Mouse (Mus musculus) testis, adult 2 months (tissue): Measurements from ENCODE around the gene Fstl4. TPM values are rescaled to one million over a fixed set of nuclear protein-coding genes. Genes with fewer than 3 reads are reported as not detected.

Experiments used
- H3K27ac ChIP-seq: fragments of 200-500 bp; 2 replicates; pipeline ENCODE4 v1.5.1; 2012; ENCODE audit warnings: low read depth, low read length; ENCODE audit not compliant: control insufficient read depth, insufficient read depth
- H3K27me3 ChIP-seq: fragments of 200-500 bp; 2 replicates; pipeline ENCODE4 v1.6.1; 2012; ENCODE audit warnings: mild to moderate bottlenecking, low read length, moderate library complexity; ENCODE audit not compliant: control insufficient read depth, insufficient read depth
- H3K36me3 ChIP-seq: fragments of 200-500 bp; 2 replicates; pipeline ENCODE4 v1.6.1; 2012; ENCODE audit warnings: mild to moderate bottlenecking, low read length; ENCODE audit not compliant: control insufficient read depth, insufficient read depth
- H3K4me1 ChIP-seq: fragments of 200-500 bp; 2 replicates; pipeline ENCODE4 v1.6.1; 2012; ENCODE audit warnings: low read length; ENCODE audit not compliant: control insufficient read depth, insufficient read depth
- H3K4me3 ChIP-seq: fragments of 200-500 bp; 2 replicates; pipeline ENCODE4 v1.5.1; 2012; ENCODE audit warnings: low read depth, mild to moderate bottlenecking, low read length, moderate library complexity, mixed read lengths; ENCODE audit not compliant: control insufficient read depth
- CTCF ChIP-seq: fragments of 200-500 bp; IDR thresholded peaks from 2 replicates; pipeline ENCODE4 v1.5.1; 2012; ENCODE audit warnings: low read depth, mild to moderate bottlenecking, inconsistent platforms, low read length, moderate library complexity; ENCODE audit not compliant: control insufficient read depth, insufficient read depth, insufficient replicate concordance
- POLR2A ChIP-seq: fragments of 200-500 bp; IDR thresholded peaks from 2 replicates; pipeline ENCODE4 v1.6.1; 2012; ENCODE audit warnings: low read depth, mild to moderate bottlenecking, inconsistent platforms, low read length, moderate library complexity; ENCODE audit not compliant: control insufficient read depth
- polyA plus RNA-seq: library from polyadenylated mRNA; depleted of rRNA; stranded (reverse); fragments of >200 nt; gene quantifications from 2 replicates; pipeline ENCODE4 v1.2.3, GENCODE M21; 2012

The Fstl4 gene
- polyA plus RNA-seq, 1 experiment, result 0.22 TPM

GRCm38 (mm10) chr11:53032336-53032735 lies 267.9 kb downstream of the Fstl4 start:
- Histone ChIP-seq H3K27ac (no peak overlapping the region), H3K27me3 (no peaks in the 10 kb centered on the region), H3K36me3 (no peaks in the 10 kb centered on the region), H3K4me1 (no peaks in the 10 kb centered on the region), H3K4me3 (no peak overlapping the region)
- no peak for TF ChIP-seq POLR2A
- TF ChIP-seq CTCF, result peak; percentile 96

DNA sequence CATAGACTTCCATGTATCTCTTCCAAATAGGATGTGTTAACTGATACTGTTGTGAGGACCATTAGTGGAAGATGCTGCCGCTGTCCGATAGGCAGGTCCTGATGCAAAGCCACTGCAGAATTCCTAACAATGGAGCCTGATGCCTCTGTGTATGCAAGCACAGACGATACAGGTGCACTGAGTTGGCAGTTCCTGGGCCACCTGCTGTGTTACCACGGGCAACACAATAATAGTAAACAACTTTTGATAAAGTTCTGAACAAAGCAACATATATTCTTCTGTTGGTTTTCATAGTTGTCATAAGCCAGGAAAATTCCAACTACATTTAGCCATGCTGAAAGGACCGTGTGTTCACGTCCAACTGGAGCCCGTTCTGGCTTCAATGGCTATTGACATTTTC lies 271.0 kb downstream of the Fstl4 start:
- no peak for TF ChIP-seq CTCF
- no peak for TF ChIP-seq POLR2A
- Histone ChIP-seq H3K4me1 (no peaks in the 10 kb centered on the region), H3K27me3 (no peaks in the 10 kb centered on the region), H3K4me3 (no peak overlapping the region), H3K27ac (no peak overlapping the region), H3K36me3 (no peaks in the 10 kb centered on the region)

GRCm38 (mm10) chr11:53046850-53047249 lies 282.4 kb downstream of the Fstl4 start:
- Histone ChIP-seq H3K36me3 (no peaks in the 10 kb centered on the region), H3K4me3 (no peak overlapping the region), H3K27me3 (no peaks in the 10 kb centered on the region), H3K4me1 (no peaks in the 10 kb centered on the region), H3K27ac (no peak overlapping the region)
- no peak for TF ChIP-seq POLR2A
- no peak for TF ChIP-seq CTCF

DNA sequence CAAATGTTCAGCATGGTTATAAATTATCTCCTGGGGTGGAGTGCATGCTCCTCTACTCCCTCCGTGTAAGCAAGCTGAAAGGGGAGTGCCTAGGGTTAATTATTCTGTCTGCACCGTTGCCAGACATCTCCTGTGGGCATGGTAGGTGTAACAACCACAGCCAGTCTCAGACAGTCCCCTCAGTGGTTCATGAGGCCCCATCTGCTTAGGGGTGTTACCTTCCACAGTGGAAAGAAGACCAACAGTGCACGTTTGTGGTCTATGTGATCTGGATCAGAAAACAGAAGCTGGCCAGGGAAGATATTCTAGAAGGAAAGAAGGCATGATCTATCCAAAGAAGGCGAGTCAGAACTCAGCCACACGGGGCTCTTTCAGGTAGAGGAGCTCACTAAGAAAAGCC lies 289.7 kb downstream of the Fstl4 start:
- Histone ChIP-seq H3K27me3 (no peaks in the 10 kb centered on the region), H3K4me3 (no peak overlapping the region), H3K27ac (no peak overlapping the region), H3K36me3 (no peaks in the 10 kb centered on the region), H3K4me1 (no peaks in the 10 kb centered on the region)
- TF ChIP-seq POLR2A, result no peak
- no peak for TF ChIP-seq CTCF

GRCm38 (mm10) chr11:53055896-53056295 lies 291.5 kb downstream of the Fstl4 start:
- H3K27ac ChIP-seq, result no peak overlapping the region

GRCm38 (mm10) chr11:53056781-53057180 lies 292.3 kb downstream of the Fstl4 start:
- Histone ChIP-seq H3K4me1 (no peaks in the 10 kb centered on the region), H3K4me3 (no peak overlapping the region), H3K27me3 (no peaks in the 10 kb centered on the region), H3K27ac (no peak overlapping the region), H3K36me3 (no peaks in the 10 kb centered on the region)
- TF ChIP-seq CTCF (no peak), POLR2A (no peak)

More at GRCm38 (mm10) chr11:53055896-53056295, 291.5 kb downstream of the Fstl4 start:
- TF ChIP-seq CTCF, result no peak
- no peak for TF ChIP-seq POLR2A
- Histone ChIP-seq H3K36me3 (no peaks in the 10 kb centered on the region), H3K4me1 (no peaks in the 10 kb centered on the region), H3K27me3 (no peaks in the 10 kb centered on the region), H3K4me3 (no peak overlapping the region)

DNA sequence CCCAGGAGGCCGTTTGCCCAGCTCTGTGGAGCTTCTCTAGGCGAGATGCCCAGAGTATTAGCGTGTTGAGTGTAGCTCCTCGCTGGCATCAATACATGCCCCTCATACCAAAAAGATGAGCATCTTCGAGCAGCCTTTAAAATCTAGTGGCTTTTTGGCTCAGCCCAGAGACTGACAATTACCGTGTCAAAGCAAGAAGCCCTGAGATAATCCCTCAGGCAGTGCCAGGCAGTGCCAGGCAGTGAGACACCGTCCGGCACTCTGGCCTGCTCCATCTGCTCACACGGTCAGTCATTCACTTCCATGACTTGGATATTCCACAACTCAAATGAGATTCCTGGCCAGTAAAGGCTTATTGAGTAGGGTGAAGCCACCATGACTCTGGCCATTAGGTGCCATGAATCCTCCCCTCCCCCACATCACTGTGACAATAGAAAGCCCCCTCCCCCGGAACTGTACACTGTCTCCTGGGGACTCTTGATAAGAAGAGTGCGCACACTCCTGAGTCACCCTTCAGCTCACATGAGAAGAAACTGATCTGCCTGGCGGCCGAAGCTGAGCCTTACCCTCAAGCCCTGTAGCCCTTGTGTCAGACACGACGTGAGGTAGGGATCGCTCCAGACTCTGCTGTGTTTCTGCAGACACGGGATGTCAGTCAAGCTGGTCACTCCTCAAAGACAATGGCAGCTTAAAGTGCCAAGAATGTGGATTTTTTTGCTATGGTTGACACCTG lies 293.6 kb downstream of the Fstl4 start:
- Histone ChIP-seq H3K27me3 (no peaks in the 10 kb centered on the region), H3K4me1 (no peaks in the 10 kb centered on the region; the same call in 1 of the 2 replicates), H3K27ac (no peak overlapping the region), H3K4me3 (no peak overlapping the region), H3K36me3 (no peaks in the 10 kb centered on the region)
- no peak for TF ChIP-seq POLR2A
- no peak for TF ChIP-seq CTCF

GRCm38 (mm10) chr11:53058557-53058956 lies 294.1 kb downstream of the Fstl4 start:
- no peaks in the 10 kb centered on the region for H3K27me3 ChIP-seq
- no peaks in the 10 kb centered on the region for H3K36me3 ChIP-seq
- TF ChIP-seq POLR2A (no peak), CTCF (no peak)
- no peak overlapping the region for H3K4me3 ChIP-seq
- H3K4me1 ChIP-seq, result peaks cover 2% of the 10 kb centered on the region; the same call in 1 of the 2 replicates
- H3K27ac ChIP-seq, result no peak overlapping the region
